Mouse (Mus musculus) embryonic facial prominence, embryonic 14.5 days (tissue): ENCODE measurements around the gene Slc1a2. TPM values are rescaled to one million over a fixed set of nuclear protein-coding genes. Genes with fewer than 3 reads are reported as not detected.

ENCODE experiments used
- ATAC-seq: fragments of 200-750 bp; cut with Nextera tagmentation; 2 replicates; pipeline ENCODE4 v1.8.0; 2017; ENCODE audit warnings: low read depth, moderate number of reproducible peaks, moderate TSS enrichment
- DNase-seq: peaks from one replicate; pipeline ENCODE4 v3.0.0-alpha.2; 2015; ENCODE audit warnings: low spot score
- H3K27ac ChIP-seq: fragments of 300-500 bp; sonication (generic); replicated peaks from 2 replicates; pipeline ENCODE4 v1.5.1; 2014; ENCODE audit warnings: low read depth, mild to moderate bottlenecking, low read length, moderate library complexity
- H3K27me3 ChIP-seq: fragments of 300-500 bp; sonication (generic); replicated peaks from 2 replicates; pipeline ENCODE4 v1.6.1; 2014; ENCODE audit warnings: low read length; ENCODE audit not compliant: control insufficient read depth, insufficient read depth
- H3K36me3 ChIP-seq: fragments of 300-500 bp; sonication (generic); 2 replicates; pipeline ENCODE4 v1.6.1; 2014; ENCODE audit warnings: low read length, mixed read lengths; ENCODE audit not compliant: control insufficient read depth, insufficient read depth
- H3K4me1 ChIP-seq: fragments of 300-500 bp; sonication (generic); 2 replicates; pipeline ENCODE4 v1.6.1; 2014; ENCODE audit warnings: antibody characterized with exemption, low read length; ENCODE audit not compliant: control insufficient read depth, insufficient read depth
- H3K4me2 ChIP-seq: fragments of 300-500 bp; sonication (generic); 2 replicates; pipeline ENCODE4 v1.6.1; 2014; ENCODE audit warnings: low read depth, mild to moderate bottlenecking, low read length, moderate library complexity, mixed read lengths
- H3K4me3 ChIP-seq: fragments of 300-500 bp; sonication (generic); 2 replicates; pipeline ENCODE4 v1.5.1; 2014; ENCODE audit warnings: low read depth, mild to moderate bottlenecking, low read length
- H3K9ac ChIP-seq: fragments of 300-500 bp; sonication (generic); 2 replicates; pipeline ENCODE4 v1.6.1; 2014; ENCODE audit warnings: low read depth, mild to moderate bottlenecking, low read length, moderate library complexity, mixed read lengths
- H3K9me3 ChIP-seq: fragments of 300-500 bp; sonication (generic); 2 replicates; pipeline ENCODE4 v1.6.1; 2016; ENCODE audit warnings: low read length; ENCODE audit not compliant: control insufficient read depth
- WGBS: fragments of 180-500 bp; shearing (Covaris S2); extraction: QIAGEN DNeasy Blood & Tissue Kit; methylation state at CpG from one replicate; pipeline ENCODE4 v1.1.7; 2014; 5-methylcytosine and 5-hydroxymethylcytosine counted together
- polyA plus RNA-seq: library from polyadenylated mRNA; unstranded; fragments of >200 nt; fragmentation: Nextera tagmentation; extraction: Ambion mirVana; gene quantifications from 2 replicates; pipeline ENCODE4 v1.2.1, GENCODE M21; 2014

Slc1a2 gene
- polyA plus RNA-seq = 1.4 and 2.2 TPM in 2 replicates

DNA sequence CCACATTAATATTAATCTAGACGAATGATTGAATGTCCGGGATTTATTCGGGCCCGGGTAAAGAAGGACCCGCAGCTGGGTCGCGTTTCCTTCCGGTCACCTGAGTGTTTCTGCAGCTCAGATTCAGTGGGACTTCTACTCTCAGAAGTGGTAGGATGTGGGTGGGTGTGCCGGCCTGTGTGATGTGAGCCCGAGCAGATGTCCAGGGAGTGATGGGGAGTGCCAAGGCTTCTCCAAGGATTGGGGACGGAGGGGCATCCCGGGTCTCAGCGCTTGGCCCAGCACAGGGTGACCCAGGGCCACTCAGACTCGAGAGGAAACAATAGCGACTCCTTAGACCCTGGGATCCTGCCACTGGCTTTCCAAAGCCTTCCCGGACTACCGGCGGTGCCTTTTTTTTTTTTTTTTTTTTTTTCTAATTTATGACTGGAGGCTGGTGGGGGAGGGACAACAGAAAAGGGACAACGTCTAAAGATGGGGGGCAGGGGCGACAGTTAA is at the start of gene Slc1a2:
TSS of gene Slc1a2 (plus strand) at position 497 of the 498 bp plus-strand sequence.
- 1% methylated on average over 20 of the region's 20 CpGs for WGBS
- Histone ChIP-seq H3K36me3 (no peaks in the 10 kb centered on the region), H3K9me3 (no peaks in the 10 kb centered on the region), H3K27ac (no peak within 1 kb of the TSS), H3K27me3 (peaks cover 59% of the 10 kb centered on the region), H3K4me2 (peak within 1 kb of the TSS; percentile 99), H3K9ac (peak within 1 kb of the TSS; percentile 64), H3K4me1 (peaks cover 6% of the 10 kb centered on the region; the same call in 1 of the 2 replicates), H3K4me3 (peak within 1 kb of the TSS; percentile 72)
- ATAC-seq (no peak; the same call in 1 of the 2 replicates), DNase-seq (no peak)

DNA sequence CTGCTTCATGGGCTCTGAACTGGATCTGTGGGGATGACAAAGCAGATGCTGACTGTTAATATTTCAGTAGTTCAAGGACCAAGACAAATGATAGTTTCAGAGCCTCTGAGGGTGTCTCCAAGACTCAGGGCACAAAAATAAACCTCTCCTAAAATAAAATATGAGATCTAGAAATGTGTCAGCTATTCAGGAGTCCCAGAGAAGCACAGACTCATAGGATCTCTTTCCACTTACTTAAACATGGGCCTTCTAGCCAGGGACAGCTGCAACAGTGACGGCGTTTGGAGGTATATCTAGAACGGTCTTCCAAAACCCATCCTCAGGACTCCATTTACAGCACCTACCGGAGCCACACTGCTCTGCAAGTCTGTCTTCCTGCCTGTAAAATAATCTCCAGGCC is 48.0 kb upstream of the Slc1a2 start:
- DNase-seq (no peak), ATAC-seq (no peak)
- no peaks in the 10 kb centered on the region for H3K4me1 ChIP-seq
- H3K36me3 ChIP-seq = no peaks in the 10 kb centered on the region
- H3K9ac ChIP-seq = no peak overlapping the region
- no peak overlapping the region for H3K27ac ChIP-seq
- no peaks in the 10 kb centered on the region for H3K27me3 ChIP-seq
- H3K9me3 ChIP-seq = no peaks in the 10 kb centered on the region
- no peak overlapping the region for H3K4me2 ChIP-seq
- no peak overlapping the region for H3K4me3 ChIP-seq
- WGBS = 93% methylated on average over 4 of the region's 4 CpGs

DNA sequence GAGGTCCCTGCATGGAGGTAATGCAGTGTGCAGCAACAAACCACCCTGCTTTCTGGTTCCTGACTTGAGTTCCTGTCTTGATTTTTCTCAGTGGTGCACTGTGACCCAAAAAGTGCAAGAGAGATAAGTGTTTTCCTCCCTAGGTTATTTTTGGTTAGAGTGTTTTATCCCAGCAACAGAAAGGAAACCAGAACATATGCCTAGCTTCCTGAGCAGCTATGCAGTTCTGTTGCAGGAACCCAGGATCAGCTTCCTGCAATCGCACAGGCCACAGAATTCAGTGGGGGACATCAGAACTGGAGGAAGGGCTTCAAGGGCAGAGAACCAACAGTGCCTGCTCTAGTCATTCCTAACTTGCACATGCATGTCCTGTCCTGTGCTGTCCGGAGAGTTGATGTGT is 41.8 kb upstream of the Slc1a2 start:
- Histone ChIP-seq H3K4me3 (no peak overlapping the region), H3K27me3 (no peaks in the 10 kb centered on the region), H3K9me3 (no peaks in the 10 kb centered on the region), H3K9ac (no peak overlapping the region), H3K4me1 (no peaks in the 10 kb centered on the region), H3K27ac (no peak overlapping the region), H3K36me3 (no peaks in the 10 kb centered on the region), H3K4me2 (no peak overlapping the region)
- 43% methylated on average over 2 of the region's 2 CpGs for WGBS
- no peak for DNase-seq
- no peak for ATAC-seq

DNA sequence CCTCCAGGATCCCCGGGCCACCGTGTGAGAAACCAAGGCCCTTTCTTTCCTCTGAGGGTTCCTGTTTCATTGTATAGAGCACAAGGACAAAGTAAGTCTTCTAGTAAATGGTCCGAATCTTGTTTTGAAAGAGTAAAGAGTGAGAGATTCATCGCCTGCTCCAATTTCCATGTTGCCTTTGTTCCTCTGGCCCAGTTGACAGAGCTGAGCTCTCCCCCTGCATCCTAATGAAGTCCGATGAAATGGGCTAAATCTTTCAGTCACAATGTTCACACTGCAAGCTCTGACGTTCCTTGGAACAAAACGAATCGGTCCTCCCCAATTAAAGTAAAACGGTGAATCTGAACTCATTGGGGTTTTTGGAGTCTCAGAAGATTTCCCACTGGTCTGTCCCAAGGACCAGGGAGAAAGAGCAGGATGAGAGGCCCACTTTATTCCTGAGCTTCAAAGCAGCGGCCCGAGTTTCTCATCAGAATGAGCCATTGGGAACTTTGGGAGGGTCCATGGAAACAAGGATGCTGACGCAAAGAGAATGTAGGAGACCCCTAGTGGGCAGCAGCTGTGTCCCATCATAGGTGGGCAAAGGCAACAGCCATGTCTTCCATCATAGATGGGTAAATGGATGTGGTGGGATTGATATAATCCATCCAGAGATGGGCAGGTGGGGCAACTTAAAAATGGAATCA is 37.6 kb upstream of the Slc1a2 start:
- Histone ChIP-seq H3K4me2 (no peak overlapping the region), H3K36me3 (no peaks in the 10 kb centered on the region), H3K27me3 (no peaks in the 10 kb centered on the region), H3K4me3 (no peak overlapping the region), H3K9me3 (no peaks in the 10 kb centered on the region), H3K9ac (no peak overlapping the region), H3K4me1 (no peaks in the 10 kb centered on the region), H3K27ac (no peak overlapping the region)
- no peak for DNase-seq
- ATAC-seq = no peak
- 81% methylated on average over 12 of the region's 12 CpGs for WGBS

DNA sequence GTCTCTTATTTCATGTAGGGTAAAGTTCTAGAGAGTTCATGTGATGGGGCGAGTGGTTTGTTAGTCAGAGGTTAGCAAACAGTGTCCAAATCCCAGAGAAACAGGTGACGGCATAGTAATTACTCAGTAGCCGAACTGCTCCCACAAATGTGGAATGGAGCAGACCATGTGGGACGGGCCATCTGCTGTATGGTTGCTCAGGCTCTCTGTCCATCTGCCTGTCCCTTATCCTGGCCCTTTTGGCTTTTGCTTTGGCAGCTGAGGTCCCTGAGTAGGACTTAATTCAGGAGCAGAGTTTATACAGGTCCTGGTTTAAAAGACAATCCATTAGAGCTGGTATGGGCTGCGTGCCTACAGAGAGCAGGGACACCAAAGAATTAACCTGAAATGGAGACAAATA is 36.3 kb upstream of the Slc1a2 start:
- no peaks in the 10 kb centered on the region for H3K36me3 ChIP-seq
- H3K4me2 ChIP-seq = no peak overlapping the region
- no peak for DNase-seq
- no peaks in the 10 kb centered on the region for H3K4me1 ChIP-seq
- no peak overlapping the region for H3K9ac ChIP-seq
- no peak overlapping the region for H3K4me3 ChIP-seq
- WGBS = 78% methylated on average over 5 of the region's 5 CpGs
- no peaks in the 10 kb centered on the region for H3K9me3 ChIP-seq
- H3K27ac ChIP-seq = no peak overlapping the region
- H3K27me3 ChIP-seq = no peaks in the 10 kb centered on the region
- no peak for ATAC-seq

DNA sequence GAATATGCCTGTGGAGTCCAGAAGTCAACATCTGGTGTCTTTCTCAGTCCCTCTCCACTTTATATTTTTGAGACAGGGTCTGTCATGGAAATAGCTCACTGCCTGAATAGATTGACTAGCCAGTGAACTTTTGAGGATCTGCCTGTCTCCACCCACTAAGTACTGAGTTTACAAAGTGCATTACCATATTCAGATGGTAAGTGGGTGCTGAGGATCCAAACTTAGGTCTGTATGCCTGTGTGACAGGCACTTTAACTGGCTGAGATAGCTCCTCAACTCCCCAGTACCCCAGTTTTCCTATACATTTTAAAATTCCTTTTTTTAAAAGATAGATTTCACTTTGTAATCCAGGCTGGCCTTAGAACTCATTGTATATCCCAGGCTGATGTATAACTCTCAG is 35.5 kb upstream of the Slc1a2 start:
- Histone ChIP-seq H3K4me3 (no peak overlapping the region), H3K9me3 (no peaks in the 10 kb centered on the region), H3K4me1 (no peaks in the 10 kb centered on the region), H3K4me2 (no peak overlapping the region), H3K36me3 (no peaks in the 10 kb centered on the region), H3K27me3 (no peaks in the 10 kb centered on the region), H3K9ac (no peak overlapping the region), H3K27ac (no peak overlapping the region)
- DNase-seq (no peak), ATAC-seq (no peak)

DNA sequence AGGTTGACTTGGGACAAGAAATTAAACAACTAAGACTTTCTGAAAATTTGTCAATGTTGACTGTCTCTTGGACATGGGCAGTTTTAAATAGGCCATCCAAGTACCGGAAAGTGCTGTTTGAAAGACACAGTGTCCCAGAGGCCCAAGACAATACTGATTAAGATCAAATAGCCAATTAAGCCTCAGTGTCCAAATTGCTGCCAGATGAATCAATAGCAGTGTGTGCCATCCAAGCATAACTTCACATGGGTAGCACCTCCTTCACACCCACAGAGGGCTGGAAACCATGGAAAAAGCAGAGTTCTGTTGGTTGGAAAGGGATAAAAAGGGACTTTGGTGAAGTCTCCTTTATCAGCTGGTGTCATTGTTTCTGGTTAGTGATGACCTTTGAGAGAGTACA is 33.9 kb upstream of the Slc1a2 start:
- no peak for DNase-seq
- Histone ChIP-seq H3K27ac (no peak overlapping the region), H3K27me3 (no peaks in the 10 kb centered on the region), H3K9ac (no peak overlapping the region), H3K9me3 (no peaks in the 10 kb centered on the region), H3K4me1 (no peaks in the 10 kb centered on the region), H3K4me2 (no peak overlapping the region), H3K4me3 (no peak overlapping the region), H3K36me3 (no peaks in the 10 kb centered on the region)
- no peak for ATAC-seq
- WGBS = 64% methylated on average over 1 of the region's 1 CpGs

DNA sequence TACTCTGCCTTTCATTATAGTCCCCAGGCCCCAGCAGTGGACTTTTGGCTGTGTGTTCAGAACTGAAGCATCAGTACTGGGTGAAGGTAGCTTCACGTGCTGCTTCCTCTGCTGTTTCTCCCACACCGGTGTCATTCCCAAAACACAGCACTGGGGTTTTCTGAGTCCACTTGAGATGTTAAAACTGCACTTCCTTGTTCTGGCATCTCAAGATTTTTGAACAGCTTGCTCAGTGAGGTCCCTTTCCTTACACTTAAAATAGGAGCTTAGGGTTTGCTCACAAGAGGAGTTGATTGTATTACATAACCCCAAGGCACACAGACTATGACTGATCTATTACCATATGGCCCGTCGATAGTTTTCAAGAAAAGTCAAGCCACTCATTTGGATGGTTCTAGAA is 26.1 kb upstream of the Slc1a2 start:
- WGBS = 92% methylated on average over 4 of the region's 4 CpGs
- H3K4me3 ChIP-seq = no peak overlapping the region
- H3K9me3 ChIP-seq = no peaks in the 10 kb centered on the region
- H3K9ac ChIP-seq = no peak overlapping the region
- H3K27ac ChIP-seq = no peak overlapping the region
- H3K4me2 ChIP-seq = no peak overlapping the region
- H3K4me1 ChIP-seq = no peaks in the 10 kb centered on the region
- H3K27me3 ChIP-seq = no peaks in the 10 kb centered on the region
- ATAC-seq (no peak), DNase-seq (no peak)
- no peaks in the 10 kb centered on the region for H3K36me3 ChIP-seq

DNA sequence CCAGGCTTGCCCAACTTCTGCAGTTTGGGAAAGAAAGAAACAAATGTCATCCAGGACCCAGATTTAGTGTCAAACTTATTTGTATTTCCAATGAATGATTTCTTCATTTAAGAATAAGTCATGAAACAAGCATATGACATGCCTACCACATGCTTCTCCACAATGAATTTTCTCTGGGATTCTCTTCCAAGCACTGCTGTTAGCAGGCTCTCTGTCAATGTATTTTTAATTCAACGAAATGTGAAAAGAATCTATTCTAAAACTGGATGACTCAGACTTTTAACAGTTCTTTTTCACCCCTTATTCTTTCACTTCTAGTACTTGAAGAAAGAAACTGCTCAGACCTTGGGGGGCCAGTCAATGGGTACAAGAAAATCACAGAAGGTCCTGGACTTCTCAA is 24.4 kb upstream of the Slc1a2 start:
- Histone ChIP-seq H3K4me3 (no peak overlapping the region), H3K4me1 (0 out of 2 replicates have a peak, but pooled peaks cover 3% of the 10 kb centered on the region), H3K9ac (no peak overlapping the region), H3K9me3 (no peaks in the 10 kb centered on the region), H3K27me3 (no peaks in the 10 kb centered on the region), H3K4me2 (no peak overlapping the region), H3K36me3 (no peaks in the 10 kb centered on the region), H3K27ac (no peak overlapping the region)
- DNase-seq (no peak), ATAC-seq (no peak)
- WGBS = 90% methylated on average over 1 of the region's 1 CpGs
